ENCODE assay signal across 9 mouse cellular contexts in the genomic region with DNA sequence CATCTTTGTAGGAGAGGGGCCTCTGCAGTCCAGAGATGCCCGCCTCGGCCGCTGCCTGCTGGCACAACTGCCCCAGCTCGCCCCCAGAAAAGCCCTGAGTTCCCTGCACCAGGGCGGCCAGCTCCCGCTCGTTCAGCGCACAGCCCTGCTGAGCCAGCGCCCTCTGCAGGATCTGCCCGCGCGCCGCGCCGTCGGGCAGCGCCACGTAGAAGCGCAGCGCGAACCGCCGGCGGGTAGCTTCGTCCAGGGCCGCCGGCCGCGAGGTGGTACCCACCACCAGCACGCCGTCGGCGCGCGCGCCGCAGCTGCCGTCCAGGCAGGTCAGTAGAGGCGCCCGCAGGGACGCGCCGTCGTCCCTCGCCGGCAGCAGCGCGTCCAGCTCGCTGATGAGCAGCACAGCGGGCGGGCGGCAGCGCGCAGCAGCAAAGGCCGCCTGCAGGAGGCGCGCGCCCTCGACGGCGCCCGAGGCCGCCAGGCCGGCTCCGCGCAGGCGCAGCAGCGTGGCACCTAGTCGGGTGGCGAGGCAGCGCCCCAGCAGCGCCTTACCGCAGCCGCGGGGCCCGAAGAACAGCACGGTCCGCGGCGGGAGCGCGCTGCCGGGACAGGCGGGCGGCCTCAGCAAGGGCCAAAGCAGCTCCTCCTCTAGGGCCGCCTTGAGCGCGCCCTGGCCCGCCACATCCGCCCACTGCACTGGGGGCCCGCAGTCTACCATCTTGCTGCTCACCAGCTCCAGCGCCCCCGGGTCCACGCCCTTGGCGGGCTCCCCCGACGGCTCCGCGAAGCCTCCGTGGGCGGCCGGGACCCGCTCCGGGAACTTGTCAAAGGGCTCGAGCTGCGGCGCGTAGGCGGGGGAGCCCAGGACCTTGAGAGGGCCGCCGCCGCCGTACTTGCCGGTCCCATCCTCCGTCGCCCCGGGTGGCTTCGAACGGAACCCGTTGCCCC. TPM values are rescaled to one million over a fixed set of nuclear protein-coding genes. Genes with fewer than 3 reads are reported as not detected.
DNase-seq lines count a peak whose midpoint lies in the region; ATAC-seq and TF ChIP-seq lines count a peak whose summit lies in the region.
"Had no signal": no experiment of that assay in that cellular context is flagged by ENCODE, and none has a peak within 500 bp of the region (broad histone marks: within the 10 kb centered on the region; RNA-seq: fewer than 3 reads in every experiment).

No protein-coding gene starts in this region.

- no peak for TF ChIP-seq CTCF in liver, embryonic 14.5 days (IDR thresholded peaks at IDR 0.05; ENCODE audit: low read depth)

- peak overlapping the region; percentile 53 to 61 for H3K4me3 ChIP-seq in ES-E14 (ENCODE audit: insufficient read depth in 1 of 2, low read depth in 1 of 2, low read length in 2 of 2, poor library complexity in 1 of 2, severe bottlenecking in 1 of 2)
- peak overlapping the region in 1 of 2 experiments; percentile 20; a peak in 2 of 4 replicates for H3K4me3 ChIP-seq in liver, embryonic 14.5 days (ENCODE audit: insufficient read depth in 1 of 2, low read depth in 2 of 2, low read length in 2 of 2)
- H3K4me3 ChIP-seq in stomach, embryonic 14.5 days (ENCODE audit: low read depth, low read length), result peak overlapping the region; percentile 26

- H3K9ac ChIP-seq in ES-E14 (ENCODE audit: insufficient read depth, low read depth, low read length, poor library complexity, severe bottlenecking), result peak overlapping the region; percentile 46
- H3K9ac ChIP-seq in liver, embryonic 14.5 days (replicated peaks), result no peak overlapping the region
- H3K9ac ChIP-seq in stomach, embryonic 14.5 days (replicated peaks; ENCODE audit: low read depth, low read length), result no peak overlapping the region

- no peak overlapping the region for H3K27ac ChIP-seq in ES-E14 (ENCODE audit: insufficient read depth, low read depth, low read length, poor library complexity, severe bottlenecking)
- H3K27ac ChIP-seq in liver, embryonic 14.5 days, result no peak overlapping the region
- no peak overlapping the region for H3K27ac ChIP-seq in stomach, embryonic 14.5 days (ENCODE audit: low read length)

- no peak for TF ChIP-seq EP300 in liver, embryonic 14.5 days (IDR thresholded peaks at IDR 0.05; ENCODE audit: low read depth)

- H3K27me3 ChIP-seq in liver, embryonic 14.5 days (ENCODE audit: control insufficient read depth, insufficient read depth, low read length), result peaks cover 39% of the 10 kb centered on the region
- H3K27me3 ChIP-seq in stomach, embryonic 14.5 days (ENCODE audit: control insufficient read depth, insufficient read depth, low read length), result peaks cover 30% of the 10 kb centered on the region

- no peak for ATAC-seq in liver, embryonic 14.5 days (ENCODE audit: insufficient read depth)
- no peak; the same call in 1 of the 2 replicates for ATAC-seq in stomach, embryonic 14.5 days (ENCODE audit: insufficient number of reproducible peaks, insufficient read depth, low FRiP score, low read depth)

- no peaks in the 10 kb centered on the region for H3K36me3 ChIP-seq in ES-E14 (ENCODE audit: control insufficient read depth, insufficient read depth, low read length, poor library complexity, severe bottlenecking)
- no peaks in the 10 kb centered on the region for H3K36me3 ChIP-seq in liver, embryonic 14.5 days (replicated peaks; ENCODE audit: control insufficient read depth, insufficient read depth, low read depth)
- H3K36me3 ChIP-seq in stomach, embryonic 14.5 days (ENCODE audit: control insufficient read depth, insufficient read depth, low read length), result peaks cover 5% of the 10 kb centered on the region

- 22% methylated on average over 114 of the region's 120 CpGs for WGBS in liver, embryonic 14.5 days (ENCODE audit: insufficient replicate concordance)
- 22% methylated on average over 98 of the region's 120 CpGs for WGBS in stomach, embryonic 14.5 days

- H3K9me3 ChIP-seq in ES-E14 (ENCODE audit: control insufficient read depth, insufficient read depth, low read depth, low read length), result no peaks in the 10 kb centered on the region
- no peaks in the 10 kb centered on the region for H3K9me3 ChIP-seq in liver, embryonic 14.5 days (ENCODE audit: control insufficient read depth, low read length)
- no peaks in the 10 kb centered on the region for H3K9me3 ChIP-seq in stomach, embryonic 14.5 days (ENCODE audit: control insufficient read depth, low read depth, low read length)

- H3K4me1 ChIP-seq in ES-E14 (ENCODE audit: control insufficient read depth in 2 of 2, insufficient read depth in 2 of 2, low read length in 2 of 2, poor library complexity in 1 of 2), result peaks cover 0 to 6% of the 10 kb centered on the region in 2 experiments; a peak in 1 of 4 replicates
- no peaks in the 10 kb centered on the region for H3K4me1 ChIP-seq in liver, embryonic 14.5 days (replicated peaks; ENCODE audit: control insufficient read depth in 2 of 2, insufficient read depth in 2 of 2, low read length in 1 of 2)
- peaks cover 10% of the 10 kb centered on the region; the same call in 1 of the 2 replicates for H3K4me1 ChIP-seq in stomach, embryonic 14.5 days (ENCODE audit: control insufficient read depth, insufficient read depth, low read length)

- peak overlapping the region; percentile 22; the same call in 1 of the 2 replicates for H3K4me2 ChIP-seq in liver, embryonic 14.5 days (ENCODE audit: low read depth)
- peak overlapping the region; percentile 59 for H3K4me2 ChIP-seq in stomach, embryonic 14.5 days (replicated peaks; ENCODE audit: low read depth, low read length)

- in situ Hi-C loops in ES-E14 (cut with MboI; ENCODE audit: low sequenced_read_pairs in 2 of 2, unreplicated experiment in 2 of 2), result no loop called here

- peak; percentile 54 for DNase-seq in CD4-positive helper T cell, adult 2 months (ENCODE audit: low read depth, low spot score)
- DNase-seq in ES-E14 (ENCODE audit: low read depth, low spot score) (no peak), MN1 (ENCODE audit: low spot score) (no peak)
- DNase-seq in forelimb bud, embryonic 11.5 days (ENCODE audit: low read depth, low spot score), result peak; percentile 50
- DNase-seq in liver, embryonic 14.5 days (ENCODE audit: low read depth in 3 of 3, low spot score in 3 of 3), result no peak
- no peak for DNase-seq in cerebellum, adult 18-20 months
- DNase-seq in layer of hippocampus, postnatal 14 days (ENCODE audit: low spot score in 2 of 2), result no peak

TF ChIP-seq in ES-E14, 5 proteins besides CTCF, POLR2A, EP300 and RAD21:
- TF ChIP-seq CHD2 (IDR thresholded peaks at IDR 0.05; ENCODE audit: low read depth, low read length) (no peak), ZC3H11A (IDR thresholded peaks at IDR 0.05; ENCODE audit: borderline replicate concordance, low read depth, low read length) (no peak), HCFC1 (IDR thresholded peaks at IDR 0.05; ENCODE audit: borderline replicate concordance, insufficient read depth, low read length) (no peak), ZNF384 (IDR thresholded peaks at IDR 0.05; ENCODE audit: low read depth, low read length) (no peak), MAFK (IDR thresholded peaks at IDR 0.05; ENCODE audit: insufficient read depth, low read depth, low read length) (no peak)

RNA-seq across cellular contexts. Expression of a gene that starts 5.6 kb away (rescaled TPM):
- not detected in 2 replicates for total RNA-seq in ES-E14 (2012; rRNA removed)
- not detected in 2 replicates for polyA plus RNA-seq in liver, embryonic 14.5 days (2012; rRNA removed)
- polyA plus RNA-seq in liver, embryonic 14.5 days (2014; fragmentation: Nextera tagmentation; extraction: Ambion mirVana), result not detected in 2 replicates
- polyA plus RNA-seq in stomach, embryonic 14.5 days (2014; fragmentation: Nextera tagmentation; extraction: Ambion mirVana), result not detected in 2 replicates
- total RNA-seq in layer of hippocampus, postnatal 14 days (2021), result not detected
- total RNA-seq: neutrophil, adult 5-6 weeks had no signal

RNA-seq across cellular contexts. Expression of a gene that starts 25.5 kb away (rescaled TPM):
- 7.1 and 8.6 TPM in 2 replicates for total RNA-seq in ES-E14 (2012; rRNA removed)
- polyA plus RNA-seq in liver, embryonic 14.5 days (2012; rRNA removed), result 1.0 and 1.2 TPM in 2 replicates
- 0.14 and 0.28 TPM in 2 replicates for polyA plus RNA-seq in liver, embryonic 14.5 days (2014; fragmentation: Nextera tagmentation; extraction: Ambion mirVana)
- polyA plus RNA-seq in stomach, embryonic 14.5 days (2014; fragmentation: Nextera tagmentation; extraction: Ambion mirVana), result 0.38 and 0.41 TPM in 2 replicates
- total RNA-seq in layer of hippocampus, postnatal 14 days (2021), result 1 to 10 TPM; 1.1 to 1.2 TPM

Comparison
In these comparisons a context has a peak if more than half of its experiments do, and no peak if none do; other contexts are left out.
1. DNase-seq: peak in CD4-positive helper T cell, adult 2 months (single experiment) and forelimb bud, embryonic 11.5 days (single experiment); none in ES-E14 (single experiment), liver, embryonic 14.5 days (0 of 3), cerebellum, adult 18-20 months (0 of 2), MN1 (single experiment) and layer of hippocampus, postnatal 14 days (0 of 2).